Mouse (Mus musculus) embryonic facial prominence, embryonic 14.5 days (tissue): Measurements from ENCODE around the gene Ddx17. TPM values are rescaled to one million over a fixed set of nuclear protein-coding genes. Genes with fewer than 3 reads are reported as not detected.

Experiments
- ATAC-seq: fragments of 200-750 bp; cut with Nextera tagmentation; 2 replicates; pipeline ENCODE4 v1.8.0; 2017; ENCODE audit warnings: low read depth, moderate number of reproducible peaks, moderate TSS enrichment
- DNase-seq: peaks from one replicate; pipeline ENCODE4 v3.0.0-alpha.2; 2015; ENCODE audit warnings: low spot score
- H3K27ac ChIP-seq: fragments of 300-500 bp; sonication (generic); replicated peaks from 2 replicates; pipeline ENCODE4 v1.5.1; 2014; ENCODE audit warnings: low read depth, mild to moderate bottlenecking, low read length, moderate library complexity
- H3K27me3 ChIP-seq: fragments of 300-500 bp; sonication (generic); replicated peaks from 2 replicates; pipeline ENCODE4 v1.6.1; 2014; ENCODE audit warnings: low read length; ENCODE audit not compliant: control insufficient read depth, insufficient read depth
- H3K36me3 ChIP-seq: fragments of 300-500 bp; sonication (generic); 2 replicates; pipeline ENCODE4 v1.6.1; 2014; ENCODE audit warnings: low read length, mixed read lengths; ENCODE audit not compliant: control insufficient read depth, insufficient read depth
- H3K4me1 ChIP-seq: fragments of 300-500 bp; sonication (generic); 2 replicates; pipeline ENCODE4 v1.6.1; 2014; ENCODE audit warnings: antibody characterized with exemption, low read length; ENCODE audit not compliant: control insufficient read depth, insufficient read depth
- H3K4me2 ChIP-seq: fragments of 300-500 bp; sonication (generic); 2 replicates; pipeline ENCODE4 v1.6.1; 2014; ENCODE audit warnings: low read depth, mild to moderate bottlenecking, low read length, moderate library complexity, mixed read lengths
- H3K4me3 ChIP-seq: fragments of 300-500 bp; sonication (generic); 2 replicates; pipeline ENCODE4 v1.5.1; 2014; ENCODE audit warnings: low read depth, mild to moderate bottlenecking, low read length
- H3K9ac ChIP-seq: fragments of 300-500 bp; sonication (generic); 2 replicates; pipeline ENCODE4 v1.6.1; 2014; ENCODE audit warnings: low read depth, mild to moderate bottlenecking, low read length, moderate library complexity, mixed read lengths
- H3K9me3 ChIP-seq: fragments of 300-500 bp; sonication (generic); 2 replicates; pipeline ENCODE4 v1.6.1; 2016; ENCODE audit warnings: low read length; ENCODE audit not compliant: control insufficient read depth
- WGBS: fragments of 180-500 bp; shearing (Covaris S2); extraction: QIAGEN DNeasy Blood & Tissue Kit; methylation state at CpG from one replicate; pipeline ENCODE4 v1.1.7; 2014; 5-methylcytosine and 5-hydroxymethylcytosine counted together
- polyA plus RNA-seq: library from polyadenylated mRNA; unstranded; fragments of >200 nt; fragmentation: Nextera tagmentation; extraction: Ambion mirVana; gene quantifications from 2 replicates; pipeline ENCODE4 v1.2.1, GENCODE M21; 2014

Ddx17 gene
- polyA plus RNA-seq, 1 experiment from 2014 or later = 80.0 TPM

GRCm38 (mm10) chr15:79511553-79512320 is 34.8 kb downstream of the Ddx17 start:
- H3K4me1 ChIP-seq = 0 out of 2 replicates have a peak, but pooled peaks cover 3% of the 10 kb centered on the region
- peak overlapping the region; percentile 70 for H3K4me2 ChIP-seq
- H3K9ac ChIP-seq = peak overlapping the region; percentile 47
- H3K27me3 ChIP-seq = peaks cover 65% of the 10 kb centered on the region
- 2% methylated on average over 54 of the region's 61 CpGs for WGBS
- no peaks in the 10 kb centered on the region for H3K36me3 ChIP-seq
- ATAC-seq = peak; percentile 88
- DNase-seq = peak; percentile 90
- H3K4me3 ChIP-seq = peak overlapping the region; percentile 32
- no peak overlapping the region for H3K27ac ChIP-seq
- no peaks in the 10 kb centered on the region for H3K9me3 ChIP-seq

GRCm38 (mm10) chr15:79510425-79510824 is 36.1 kb downstream of the Ddx17 start:
- 76% methylated on average over 7 of the region's 7 CpGs for WGBS
- H3K9ac ChIP-seq = no peak overlapping the region
- H3K27ac ChIP-seq = no peak overlapping the region
- no peaks in the 10 kb centered on the region for H3K36me3 ChIP-seq
- peaks cover 78% of the 10 kb centered on the region for H3K27me3 ChIP-seq
- no peaks in the 10 kb centered on the region for H3K9me3 ChIP-seq
- ATAC-seq = no peak
- no peak overlapping the region for H3K4me3 ChIP-seq
- H3K4me2 ChIP-seq = no peak overlapping the region
- no peaks in the 10 kb centered on the region for H3K4me1 ChIP-seq
- no peak for DNase-seq

- WGBS = 53% methylated on average over 4 of the region's 6 CpGs
- Histone ChIP-seq H3K4me3 (no peak overlapping the region), H3K4me1 (no peaks in the 10 kb centered on the region), H3K27me3 (peaks cover 81% of the 10 kb centered on the region), H3K36me3 (no peaks in the 10 kb centered on the region), H3K9ac (no peak overlapping the region), H3K27ac (no peak overlapping the region), H3K9me3 (no peaks in the 10 kb centered on the region), H3K4me2 (no peak overlapping the region)
- no peak for DNase-seq
- ATAC-seq = no peak
These were observed 36.5 kb downstream of the Ddx17 start for GRCm38 (mm10) chr15:79509998-79510397.

GRCm38 (mm10) chr15:79507055-79507828 is 39.3 kb downstream of the Ddx17 start:
- ATAC-seq = no peak
- Histone ChIP-seq H3K27ac (no peak overlapping the region), H3K4me3 (no peak overlapping the region), H3K4me2 (no peak overlapping the region), H3K9ac (no peak overlapping the region), H3K9me3 (no peaks in the 10 kb centered on the region), H3K36me3 (no peaks in the 10 kb centered on the region), H3K4me1 (no peaks in the 10 kb centered on the region), H3K27me3 (peaks cover 85% of the 10 kb centered on the region)
- WGBS = 50% methylated on average over 22 of the region's 31 CpGs
- no peak for DNase-seq

GRCm38 (mm10) chr15:79506460-79506859 is 40.1 kb downstream of the Ddx17 start:
- no peak for ATAC-seq
- Histone ChIP-seq H3K9me3 (no peaks in the 10 kb centered on the region), H3K27ac (no peak overlapping the region), H3K9ac (no peak overlapping the region), H3K27me3 (peaks cover 90% of the 10 kb centered on the region), H3K4me2 (peak overlapping the region; percentile 100), H3K36me3 (no peaks in the 10 kb centered on the region), H3K4me1 (no peaks in the 10 kb centered on the region), H3K4me3 (no peak overlapping the region)
- no peak for DNase-seq
- whole genome bisulfite sequencing = 36% methylated on average over 7 of the region's 7 CpGs

- peak overlapping the region; percentile 59 for H3K4me3 ChIP-seq
- peaks cover 90% of the 10 kb centered on the region for H3K27me3 ChIP-seq
- peak overlapping the region; percentile 64 for H3K9ac ChIP-seq
- H3K4me2 ChIP-seq = peak overlapping the region; percentile 100
- 6% methylated on average over 24 of the region's 71 CpGs for WGBS
- no peaks in the 10 kb centered on the region for H3K4me1 ChIP-seq
- H3K27ac ChIP-seq = no peak overlapping the region
- no peaks in the 10 kb centered on the region for H3K36me3 ChIP-seq
- H3K9me3 ChIP-seq = no peaks in the 10 kb centered on the region
- peak; percentile 64 for DNase-seq
- peak; percentile 76 for ATAC-seq
These were observed 40.8 kb downstream of the Ddx17 start for GRCm38 (mm10) chr15:79505616-79506283.

GRCm38 (mm10) chr15:79504707-79505452 is 41.7 kb downstream of the Ddx17 start, which contains the start of gene Kcnj4:
Kcnj4 (minus strand) TSS chr15:79505241.
- Histone ChIP-seq H3K4me2 (peak within 1 kb of the TSS; percentile 100), H3K27ac (no peak within 1 kb of the TSS), H3K9ac (peak within 1 kb of the TSS; percentile 64), H3K9me3 (no peaks in the 10 kb centered on the region), H3K27me3 (peaks cover 81% of the 10 kb centered on the region), H3K4me1 (no peaks in the 10 kb centered on the region), H3K36me3 (no peaks in the 10 kb centered on the region), H3K4me3 (peak within 1 kb of the TSS; percentile 59)
- DNase-seq = no peak
- ATAC-seq = no peak
- WGBS = 1% methylated on average over 12 of the region's 60 CpGs

- Histone ChIP-seq H3K4me3 (no peak overlapping the region), H3K27me3 (peaks cover 74% of the 10 kb centered on the region), H3K9me3 (no peaks in the 10 kb centered on the region), H3K36me3 (no peaks in the 10 kb centered on the region), H3K4me1 (no peaks in the 10 kb centered on the region), H3K9ac (no peak overlapping the region), H3K27ac (no peak overlapping the region), H3K4me2 (no peak overlapping the region)
- ATAC-seq (no peak), DNase-seq (no peak)
- 68% methylated on average over 5 of the region's 5 CpGs for WGBS
These were observed 43.1 kb downstream of the Ddx17 start for GRCm38 (mm10) chr15:79503438-79503837.
